Mouse (Mus musculus) embryonic facial prominence, embryonic 14.5 days (tissue): ENCODE data around the gene Npr1. TPM values are rescaled to one million over a fixed set of nuclear protein-coding genes. Genes with fewer than 3 reads are reported as not detected.
A peak's percentile ranks its signal among the peaks of the same experiment; 100 is the strongest.

Source experiments
- ATAC-seq: fragments of 200-750 bp; cut with Nextera tagmentation; 2 replicates; pipeline ENCODE4 v1.8.0; 2017; ENCODE audit warnings: low read depth, moderate number of reproducible peaks, moderate TSS enrichment
- DNase-seq: peaks from one replicate; pipeline ENCODE4 v3.0.0-alpha.2; 2015; ENCODE audit warnings: low spot score
- H3K27ac ChIP-seq: fragments of 300-500 bp; sonication (generic); replicated peaks from 2 replicates; pipeline ENCODE4 v1.5.1; 2014; ENCODE audit warnings: low read depth, mild to moderate bottlenecking, low read length, moderate library complexity
- H3K27me3 ChIP-seq: fragments of 300-500 bp; sonication (generic); replicated peaks from 2 replicates; pipeline ENCODE4 v1.6.1; 2014; ENCODE audit warnings: low read length; ENCODE audit not compliant: control insufficient read depth, insufficient read depth
- H3K36me3 ChIP-seq: fragments of 300-500 bp; sonication (generic); 2 replicates; pipeline ENCODE4 v1.6.1; 2014; ENCODE audit warnings: low read length, mixed read lengths; ENCODE audit not compliant: control insufficient read depth, insufficient read depth
- H3K4me1 ChIP-seq: fragments of 300-500 bp; sonication (generic); 2 replicates; pipeline ENCODE4 v1.6.1; 2014; ENCODE audit warnings: antibody characterized with exemption, low read length; ENCODE audit not compliant: control insufficient read depth, insufficient read depth
- H3K4me2 ChIP-seq: fragments of 300-500 bp; sonication (generic); 2 replicates; pipeline ENCODE4 v1.6.1; 2014; ENCODE audit warnings: low read depth, mild to moderate bottlenecking, low read length, moderate library complexity, mixed read lengths
- H3K4me3 ChIP-seq: fragments of 300-500 bp; sonication (generic); 2 replicates; pipeline ENCODE4 v1.5.1; 2014; ENCODE audit warnings: low read depth, mild to moderate bottlenecking, low read length
- H3K9ac ChIP-seq: fragments of 300-500 bp; sonication (generic); 2 replicates; pipeline ENCODE4 v1.6.1; 2014; ENCODE audit warnings: low read depth, mild to moderate bottlenecking, low read length, moderate library complexity, mixed read lengths
- H3K9me3 ChIP-seq: fragments of 300-500 bp; sonication (generic); 2 replicates; pipeline ENCODE4 v1.6.1; 2016; ENCODE audit warnings: low read length; ENCODE audit not compliant: control insufficient read depth
- WGBS: fragments of 180-500 bp; shearing (Covaris S2); extraction: QIAGEN DNeasy Blood & Tissue Kit; methylation state at CpG from one replicate; pipeline ENCODE4 v1.1.7; 2014; 5-methylcytosine and 5-hydroxymethylcytosine counted together
- polyA plus RNA-seq: library from polyadenylated mRNA; unstranded; fragments of >200 nt; fragmentation: Nextera tagmentation; extraction: Ambion mirVana; gene quantifications from 2 replicates; pipeline ENCODE4 v1.2.1, GENCODE M21; 2014

Gene Npr1
- polyA plus RNA-seq, 1 experiment from 2014 or later, result 8.2 TPM

GRCm38 (mm10) chr3:90437131-90437530 is 28.5 kb downstream of the Npr1 start:
- no peak for ATAC-seq
- WGBS, result 67% methylated on average over 4 of the region's 4 CpGs
- H3K27ac ChIP-seq, result no peak overlapping the region

GRCm38 (mm10) chr3:90434073-90434730 is 31.5 kb downstream of the Npr1 start:
- H3K4me2 ChIP-seq, result peak overlapping the region; percentile 76
- no peak for DNase-seq
- H3K4me3 ChIP-seq, result peak overlapping the region; percentile 68
- 51% methylated on average over 11 of the region's 11 CpGs for WGBS
- H3K4me1 ChIP-seq, result peaks cover 18% of the 10 kb centered on the region
- ATAC-seq, result no peak
- H3K27ac ChIP-seq, result peak overlapping the region; percentile 94
- H3K36me3 ChIP-seq, result no peaks in the 10 kb centered on the region
- H3K9me3 ChIP-seq, result no peaks in the 10 kb centered on the region
- H3K27me3 ChIP-seq, result no peaks in the 10 kb centered on the region
- peak overlapping the region; percentile 61 for H3K9ac ChIP-seq

More at GRCm38 (mm10) chr3:90437131-90437530, 28.5 kb downstream of the Npr1 start:
- Histone ChIP-seq H3K9me3 (no peaks in the 10 kb centered on the region), H3K9ac (no peak overlapping the region), H3K4me1 (peaks cover 6% of the 10 kb centered on the region), H3K4me2 (no peak overlapping the region), H3K27me3 (no peaks in the 10 kb centered on the region), H3K4me3 (no peak overlapping the region), H3K36me3 (no peaks in the 10 kb centered on the region)
- no peak for DNase-seq

GRCm38 (mm10) chr3:90433381-90434020 is 32.2 kb downstream of the Npr1 start, which contains the start of gene Ints3:
Gene Ints3 (minus strand): TSS chr3:90433622.
- Histone ChIP-seq H3K4me2 (peak within 1 kb of the TSS; percentile 76), H3K4me3 (peak within 1 kb of the TSS; percentile 68)
- WGBS, result under 1% methylated on average over 33 of the region's 52 CpGs

GRCm38 (mm10) chr3:90432811-90433219 is 32.9 kb downstream of the Npr1 start:
- ATAC-seq (peak; percentile 4; the same call in 1 of the 2 replicates), DNase-seq (peak; percentile 34)
- Histone ChIP-seq H3K27me3 (no peaks in the 10 kb centered on the region), H3K4me2 (peak overlapping the region; percentile 76), H3K4me1 (peaks cover 18% of the 10 kb centered on the region), H3K4me3 (peak overlapping the region; percentile 68), H3K9ac (peak overlapping the region; percentile 88), H3K36me3 (no peaks in the 10 kb centered on the region), H3K9me3 (no peaks in the 10 kb centered on the region), H3K27ac (peak overlapping the region; percentile 94)
- WGBS, result 0% methylated on average over 9 of the region's 12 CpGs

More at GRCm38 (mm10) chr3:90433381-90434020, 32.2 kb downstream of the Npr1 start, which contains the start of gene Ints3:
- peak; percentile 100 for DNase-seq
- Histone ChIP-seq H3K4me1 (peaks cover 18% of the 10 kb centered on the region), H3K27ac (peak within 1 kb of the TSS; percentile 94), H3K27me3 (no peaks in the 10 kb centered on the region), H3K9ac (peak within 1 kb of the TSS; percentile 88), H3K36me3 (no peaks in the 10 kb centered on the region), H3K9me3 (no peaks in the 10 kb centered on the region)
- peak; percentile 100 for ATAC-seq

GRCm38 (mm10) chr3:90432348-90432747 is 33.3 kb downstream of the Npr1 start:
- Histone ChIP-seq H3K4me3 (peak overlapping the region; percentile 68), H3K4me1 (peaks cover 18% of the 10 kb centered on the region), H3K27me3 (no peaks in the 10 kb centered on the region), H3K36me3 (no peaks in the 10 kb centered on the region), H3K27ac (no peak overlapping the region), H3K9me3 (no peaks in the 10 kb centered on the region), H3K9ac (peak overlapping the region; percentile 88), H3K4me2 (peak overlapping the region; percentile 76)
- DNase-seq (no peak), ATAC-seq (no peak)
- 13% methylated on average over 2 of the region's 2 CpGs for WGBS

GRCm38 (mm10) chr3:90429576-90429975 is 36.1 kb downstream of the Npr1 start:
- 89% methylated on average over 3 of the region's 3 CpGs for WGBS
- Histone ChIP-seq H3K9me3 (no peaks in the 10 kb centered on the region), H3K27me3 (no peaks in the 10 kb centered on the region), H3K36me3 (no peaks in the 10 kb centered on the region), H3K4me3 (no peak overlapping the region), H3K4me1 (peaks cover 18% of the 10 kb centered on the region), H3K27ac (no peak overlapping the region), H3K9ac (no peak overlapping the region), H3K4me2 (no peak overlapping the region)
- ATAC-seq (no peak), DNase-seq (no peak)

GRCm38 (mm10) chr3:90428186-90428585 is 37.5 kb downstream of the Npr1 start:
- Histone ChIP-seq H3K4me2 (no peak overlapping the region), H3K9ac (no peak overlapping the region), H3K9me3 (no peaks in the 10 kb centered on the region), H3K36me3 (peaks cover 4% of the 10 kb centered on the region), H3K4me1 (peaks cover 15% of the 10 kb centered on the region), H3K27me3 (no peaks in the 10 kb centered on the region), H3K27ac (no peak overlapping the region), H3K4me3 (no peak overlapping the region)
- WGBS, result 75% methylated on average over 6 of the region's 6 CpGs
- DNase-seq (no peak), ATAC-seq (no peak)

GRCm38 (mm10) chr3:90427574-90427973 is 38.1 kb downstream of the Npr1 start:
- ATAC-seq, result no peak
- peaks cover 10% of the 10 kb centered on the region for H3K36me3 ChIP-seq
- H3K4me2 ChIP-seq, result no peak overlapping the region
- H3K9me3 ChIP-seq, result no peaks in the 10 kb centered on the region
- DNase-seq, result no peak
- 88% methylated on average over 1 of the region's 1 CpGs for WGBS
- peaks cover 15% of the 10 kb centered on the region for H3K4me1 ChIP-seq
- H3K27me3 ChIP-seq, result no peaks in the 10 kb centered on the region
- no peak overlapping the region for H3K4me3 ChIP-seq
- no peak overlapping the region for H3K27ac ChIP-seq
- no peak overlapping the region for H3K9ac ChIP-seq
